Mouse (Mus musculus) cortical plate, adult 2 months (tissue): ENCODE measurements around the gene Zfp94. TPM values are rescaled to one million over a fixed set of nuclear protein-coding genes. Genes with fewer than 3 reads are reported as not detected.

ENCODE experiments used
- H3K27ac ChIP-seq: fragments of 200-500 bp; 2 replicates; pipeline ENCODE4 v1.5.1; 2012; ENCODE audit warnings: low read length, control low read depth, inconsistent platforms; ENCODE audit not compliant: insufficient read depth
- H3K4me1 ChIP-seq: fragments of 200-500 bp; 2 replicates; pipeline ENCODE4 v1.6.1; 2011; ENCODE audit warnings: low read length; ENCODE audit not compliant: control insufficient read depth, insufficient read depth
- H3K4me3 ChIP-seq: fragments of 200-500 bp; 2 replicates; pipeline ENCODE4 v1.5.1; 2011; ENCODE audit warnings: mild to moderate bottlenecking, low read length, control low read depth; ENCODE audit not compliant: insufficient read depth
- CTCF ChIP-seq: fragments of 200-500 bp; IDR thresholded peaks from 2 replicates; pipeline ENCODE4 v1.5.1; 2011; ENCODE audit warnings: mild to moderate bottlenecking, control low read depth, low read length; ENCODE audit not compliant: insufficient read depth; ENCODE audit errors: extremely low read depth
- POLR2A ChIP-seq: fragments of 200-500 bp; IDR thresholded peaks from 2 replicates; pipeline ENCODE4 v1.6.1; 2011; ENCODE audit warnings: mild to moderate bottlenecking, low read length, control low read depth; ENCODE audit not compliant: insufficient read depth; ENCODE audit errors: extremely low read depth
- polyA plus RNA-seq: library from polyadenylated mRNA; depleted of rRNA; stranded (reverse); fragments of >200 nt; gene quantifications from 2 replicates; pipeline ENCODE4 v1.2.3, GENCODE M21; 2012

Zfp94 gene
- polyA plus RNA-seq, 1 experiment = 20.2 TPM

DNA sequence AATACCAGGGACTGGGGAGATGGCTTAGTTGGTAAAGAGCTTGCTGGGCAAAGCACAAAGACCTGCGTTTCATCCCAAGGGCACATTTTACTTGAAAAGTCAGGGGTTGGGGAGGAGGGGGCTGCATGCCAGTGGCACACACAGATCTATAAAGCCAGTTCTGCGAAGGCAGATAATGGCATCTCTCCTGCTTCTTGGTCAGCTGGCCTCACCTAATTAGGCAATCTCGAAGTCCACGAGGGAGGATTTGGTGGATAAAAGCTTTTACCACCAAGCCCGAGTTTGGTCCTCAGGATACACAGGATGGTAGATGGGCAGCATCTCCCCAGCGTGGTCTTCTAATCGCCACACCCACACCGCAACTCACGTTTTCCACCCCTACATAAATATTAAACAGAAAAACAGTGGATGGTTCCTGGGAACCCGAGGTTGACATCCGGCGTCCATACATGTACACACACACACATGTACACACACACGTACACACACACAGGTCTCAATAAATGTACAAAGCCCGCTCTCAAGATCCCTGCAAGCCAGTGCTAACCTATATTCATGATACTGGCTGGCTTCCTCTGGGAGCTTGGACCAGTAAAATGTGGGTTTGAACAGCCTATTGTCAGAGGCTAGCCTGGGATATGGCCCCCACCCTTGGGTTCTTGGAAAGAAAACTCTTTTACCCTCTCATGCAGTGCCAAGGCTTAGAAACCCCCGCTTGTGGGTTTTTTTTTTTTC lies 18.9 kb downstream of the Zfp94 start:
- TF ChIP-seq CTCF (no peak), POLR2A (no peak)
- Histone ChIP-seq H3K27ac (no peak overlapping the region), H3K4me3 (no peak overlapping the region), H3K4me1 (no peaks in the 10 kb centered on the region)

- no peaks in the 10 kb centered on the region for H3K4me1 ChIP-seq
- TF ChIP-seq POLR2A (no peak), CTCF (no peak)
Observed at GRCm38 (mm10) chr7:24296386-24296785, 20.1 kb downstream of the Zfp94 start.

DNA sequence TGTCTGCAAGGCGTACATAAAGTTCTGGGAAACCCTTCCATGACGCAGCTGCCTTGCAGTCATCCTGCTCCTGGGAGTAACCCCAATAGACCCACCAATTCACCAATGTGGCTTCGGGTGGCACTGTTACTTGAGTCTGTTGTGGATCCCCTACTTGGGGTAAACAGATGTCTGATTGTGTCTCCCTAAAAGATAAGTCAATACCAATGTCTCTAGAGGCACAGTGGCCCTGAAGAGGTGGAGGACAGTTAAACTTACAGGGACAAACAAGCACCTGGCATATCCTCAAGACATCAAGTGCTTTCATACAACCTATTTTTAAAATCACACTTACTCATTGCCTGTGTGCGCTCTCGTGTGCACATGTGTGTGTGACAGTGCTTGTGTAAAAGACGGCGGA lies 21.1 kb downstream of the Zfp94 start:
- H3K4me3 ChIP-seq = no peak overlapping the region
- H3K27ac ChIP-seq = no peak overlapping the region
- TF ChIP-seq POLR2A (no peak), CTCF (no peak)
- H3K4me1 ChIP-seq = no peaks in the 10 kb centered on the region

More at GRCm38 (mm10) chr7:24296386-24296785, 20.1 kb downstream of the Zfp94 start:
- no peak overlapping the region for H3K27ac ChIP-seq
- no peak overlapping the region for H3K4me3 ChIP-seq

- no peaks in the 10 kb centered on the region for H3K4me1 ChIP-seq
- H3K4me3 ChIP-seq = no peak overlapping the region
- no peak overlapping the region for H3K27ac ChIP-seq
- TF ChIP-seq CTCF (no peak), POLR2A (no peak)
Observed at GRCm38 (mm10) chr7:24294763-24295162, 21.7 kb downstream of the Zfp94 start.

DNA sequence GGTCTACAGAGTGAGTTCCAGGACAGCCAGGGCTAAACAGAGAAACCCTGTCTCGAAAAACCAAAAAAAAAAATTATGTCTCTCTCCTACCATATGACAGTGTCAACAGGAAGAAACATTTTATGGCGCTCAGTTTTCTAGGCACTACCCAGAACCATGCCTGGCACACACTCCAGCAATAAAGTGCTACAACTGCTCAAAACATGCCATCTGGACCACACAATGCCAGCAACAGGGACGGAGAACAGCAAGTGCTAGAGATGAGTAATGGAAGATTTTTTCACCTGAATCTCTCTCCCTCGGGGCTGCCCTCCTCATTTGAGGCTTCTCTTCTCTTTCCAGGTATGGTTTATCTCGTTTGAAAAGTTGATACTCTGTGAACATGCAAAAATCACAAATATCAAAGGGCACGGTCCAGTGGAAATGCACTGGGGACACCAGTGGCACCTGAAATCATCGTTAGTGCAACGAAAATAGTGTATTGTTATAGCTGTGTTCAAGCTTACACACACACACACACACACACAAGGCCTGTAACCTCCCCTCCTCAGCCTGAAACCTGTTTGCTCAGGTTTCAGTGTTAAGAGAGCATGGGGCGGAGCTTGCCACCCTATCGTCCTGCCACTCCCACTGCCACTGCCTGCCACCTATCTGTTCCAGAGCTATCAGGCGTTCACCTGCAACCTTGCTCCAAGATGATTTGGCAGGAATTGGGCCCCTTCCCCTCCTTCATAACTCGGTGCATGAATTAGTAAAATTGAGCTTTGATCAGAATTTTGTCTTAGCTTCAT lies 23.2 kb downstream of the Zfp94 start:
- no peak for TF ChIP-seq POLR2A
- no peak for TF ChIP-seq CTCF
- Histone ChIP-seq H3K27ac (no peak overlapping the region), H3K4me1 (no peaks in the 10 kb centered on the region), H3K4me3 (no peak overlapping the region)

GRCm38 (mm10) chr7:24291387-24292090 lies 24.9 kb downstream of the Zfp94 start:
- Histone ChIP-seq H3K4me1 (no peaks in the 10 kb centered on the region), H3K27ac (no peak overlapping the region), H3K4me3 (no peak overlapping the region)
- TF ChIP-seq POLR2A = no peak
- no peak for TF ChIP-seq CTCF

- TF ChIP-seq POLR2A = no peak
- no peak for TF ChIP-seq CTCF
- Histone ChIP-seq H3K4me3 (no peak overlapping the region), H3K27ac (no peak overlapping the region), H3K4me1 (no peaks in the 10 kb centered on the region)
Observed at GRCm38 (mm10) chr7:24290106-24290693, 26.3 kb downstream of the Zfp94 start.

DNA sequence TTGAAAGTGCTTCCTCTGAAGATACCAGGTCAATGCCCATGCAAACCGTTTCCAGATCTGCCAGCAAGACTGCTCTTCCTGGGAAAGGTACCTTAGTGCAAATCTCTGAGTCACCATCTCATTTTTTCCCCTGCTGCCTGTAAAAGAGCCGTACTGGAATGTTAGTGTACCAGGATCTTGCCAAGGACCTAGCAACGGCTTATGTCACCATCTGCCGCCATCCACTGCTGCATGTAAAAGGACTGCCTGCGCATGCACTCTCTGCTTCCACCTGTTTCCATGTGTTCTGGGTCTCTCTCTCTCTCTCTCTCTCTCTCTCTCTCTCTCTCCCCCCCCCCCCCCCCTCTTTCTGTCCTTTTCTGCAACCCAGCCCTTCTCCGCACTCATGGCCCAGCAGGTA lies 28.0 kb downstream of the Zfp94 start:
- Histone ChIP-seq H3K27ac (no peak overlapping the region), H3K4me1 (no peaks in the 10 kb centered on the region), H3K4me3 (no peak overlapping the region)
- TF ChIP-seq CTCF (no peak), POLR2A (no peak)

DNA sequence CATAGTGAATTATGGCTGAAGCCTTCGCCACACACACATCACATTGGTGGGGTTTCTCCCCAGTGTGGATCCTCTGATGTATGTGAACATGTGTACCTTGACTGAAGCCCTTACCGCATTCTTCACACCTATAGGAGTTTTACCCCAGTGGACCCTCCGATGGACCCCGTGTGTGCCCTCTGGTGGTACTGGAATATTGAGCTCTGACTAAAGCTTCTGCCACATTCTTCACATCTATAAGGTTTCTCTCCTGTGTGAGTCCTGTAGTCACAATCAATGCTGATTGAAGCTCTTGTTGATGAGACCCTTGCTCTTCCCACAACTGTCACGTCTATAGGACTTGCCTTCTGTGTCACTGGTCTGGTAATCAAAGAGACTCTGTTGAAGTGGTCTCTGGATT lies 28.8 kb downstream of the Zfp94 start:
- TF ChIP-seq POLR2A (no peak), CTCF (no peak)

DNA sequence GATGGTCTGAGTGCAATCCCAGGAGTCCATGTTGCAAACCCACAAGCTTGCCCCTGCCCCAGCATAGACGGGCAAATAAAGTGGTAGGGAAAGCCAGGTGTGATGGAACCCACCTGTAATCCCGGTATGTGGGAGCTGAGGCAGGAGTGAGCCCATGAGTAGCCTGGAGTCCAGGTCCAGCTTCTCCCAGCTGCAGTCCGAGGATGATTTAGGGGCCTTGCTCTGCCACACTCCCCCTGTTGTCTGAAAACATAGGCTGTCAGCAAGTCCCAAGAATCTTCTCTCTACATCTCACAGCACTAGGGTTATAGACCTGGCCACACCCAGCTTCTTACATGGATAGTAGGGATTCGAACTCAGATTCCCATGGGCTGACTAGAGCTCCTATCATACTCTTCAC lies 29.6 kb downstream of the Zfp94 start:
- no peak overlapping the region for H3K27ac ChIP-seq
- no peaks in the 10 kb centered on the region for H3K4me1 ChIP-seq
- no peak for TF ChIP-seq POLR2A
- no peak for TF ChIP-seq CTCF
- H3K4me3 ChIP-seq = no peak overlapping the region

More for the DNA sequence above, 28.8 kb downstream of the Zfp94 start:
- Histone ChIP-seq H3K4me3 (no peak overlapping the region), H3K4me1 (no peaks in the 10 kb centered on the region), H3K27ac (no peak overlapping the region)
